Mouse (Mus musculus) monocyte, adult 59 days (primary cell): Measurements from ENCODE around the gene Chordc1. TPM values are rescaled to one million over a fixed set of nuclear protein-coding genes. Genes with fewer than 3 reads are reported as not detected.

Experiments
- total RNA-seq, 2 experiments: library from RNA; stranded (reverse); gene quantifications; one replicate each; pipeline ENCODE4 v1.2.4; 2023

The Chordc1 gene
- total RNA-seq: 10 to 100 TPM; 49.7 to 50.9 TPM

GRCm38 (mm10) chr9:18291571-18292429 is at the start of gene Chordc1:
Chordc1 (plus strand) TSS chr9:18292125.

Other genes starting within 250 kb of the Chordc1 start
- gene Naalad2, start 110.9 kb downstream of the Chordc1 start, total RNA-seq: not detected
- not detected for gene Ubtfl1, start 112.3 kb downstream of the Chordc1 start, total RNA-seq
- gene Mbd3l2, start 138.5 kb downstream of the Chordc1 start, total RNA-seq: not detected
- gene Zfp558, start 186.1 kb downstream of the Chordc1 start, total RNA-seq: under 1 TPM in 1 of 2 experiments, not detected in 1; 0.76 TPM
- not detected for gene Mbd3l1, start 186.2 kb downstream of the Chordc1 start, total RNA-seq